Mouse (Mus musculus): ENCODE measurements at regions not wholly inside any gene's neighbourhood (a gene's known extent, or its start where the extent isn't known, plus 50 kb on each side); places are given as distances from the start of the nearest gene placed in this dataset.
A peak's percentile ranks its signal among the peaks of the same experiment; 100 is the strongest.

DNA sequence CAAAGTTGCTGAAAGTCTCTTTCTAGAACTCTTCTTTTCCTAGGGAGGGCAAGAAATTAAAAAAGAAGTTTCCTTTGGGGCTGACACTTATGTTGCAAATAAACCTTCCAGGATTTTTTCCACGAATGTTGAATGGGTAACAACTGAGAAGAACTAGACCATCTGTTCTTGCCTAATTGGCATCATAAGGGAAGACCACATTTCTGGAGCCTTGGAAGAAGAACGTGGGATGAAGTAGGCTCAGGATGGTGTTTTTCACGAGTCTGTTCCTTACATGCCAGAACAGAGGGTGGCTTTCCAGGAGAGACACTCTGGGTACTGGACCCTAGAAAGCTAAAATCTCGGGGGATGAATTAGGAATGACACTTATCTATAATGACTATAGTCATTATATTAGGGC is 314.1 kb downstream of the Cog6 start:
- no peak for DNase-seq (ENCODE audit: low spot score)

DNA sequence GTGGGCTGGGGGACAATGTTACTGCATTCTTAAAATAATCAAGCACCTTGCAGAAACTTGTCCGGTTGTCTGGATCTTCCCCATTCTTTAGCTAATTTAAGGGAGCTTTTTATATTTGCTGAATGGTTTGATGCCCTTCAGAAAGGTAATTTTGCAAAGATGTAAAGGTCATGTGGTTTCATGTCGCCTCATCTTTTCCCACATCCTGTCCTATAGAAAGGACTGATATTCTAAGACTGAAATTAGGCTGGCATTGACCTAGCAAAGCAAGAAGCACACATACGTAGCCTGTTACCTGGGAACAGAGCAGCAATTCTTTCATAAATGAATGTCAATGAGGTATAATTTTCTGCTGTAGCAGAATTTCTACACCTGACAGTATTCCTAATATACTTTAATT is 315.4 kb downstream of the Cog6 start:
- DNase-seq (ENCODE audit: low spot score) = no peak

DNA sequence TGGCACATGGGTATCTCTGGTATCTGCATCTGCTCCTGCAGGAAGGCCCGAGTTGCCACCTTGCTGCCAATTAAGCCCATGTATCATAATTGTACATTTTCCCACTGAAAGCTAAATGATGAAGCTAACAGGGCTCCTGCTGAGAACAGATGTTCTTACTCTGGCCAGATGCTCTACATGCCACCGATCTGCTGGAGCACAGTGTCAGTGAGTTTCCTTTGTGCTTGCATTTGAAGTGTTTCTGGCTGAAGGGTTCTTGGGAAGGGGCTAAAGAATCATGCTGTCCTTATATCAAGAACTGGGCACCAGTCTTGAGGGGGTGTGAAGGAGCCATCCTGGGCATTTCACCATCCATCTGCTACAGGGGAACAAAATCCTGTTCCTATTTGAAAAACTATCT is 323.2 kb downstream of the Cog6 start:
- DNase-seq (ENCODE audit: low spot score) = no peak

DNA sequence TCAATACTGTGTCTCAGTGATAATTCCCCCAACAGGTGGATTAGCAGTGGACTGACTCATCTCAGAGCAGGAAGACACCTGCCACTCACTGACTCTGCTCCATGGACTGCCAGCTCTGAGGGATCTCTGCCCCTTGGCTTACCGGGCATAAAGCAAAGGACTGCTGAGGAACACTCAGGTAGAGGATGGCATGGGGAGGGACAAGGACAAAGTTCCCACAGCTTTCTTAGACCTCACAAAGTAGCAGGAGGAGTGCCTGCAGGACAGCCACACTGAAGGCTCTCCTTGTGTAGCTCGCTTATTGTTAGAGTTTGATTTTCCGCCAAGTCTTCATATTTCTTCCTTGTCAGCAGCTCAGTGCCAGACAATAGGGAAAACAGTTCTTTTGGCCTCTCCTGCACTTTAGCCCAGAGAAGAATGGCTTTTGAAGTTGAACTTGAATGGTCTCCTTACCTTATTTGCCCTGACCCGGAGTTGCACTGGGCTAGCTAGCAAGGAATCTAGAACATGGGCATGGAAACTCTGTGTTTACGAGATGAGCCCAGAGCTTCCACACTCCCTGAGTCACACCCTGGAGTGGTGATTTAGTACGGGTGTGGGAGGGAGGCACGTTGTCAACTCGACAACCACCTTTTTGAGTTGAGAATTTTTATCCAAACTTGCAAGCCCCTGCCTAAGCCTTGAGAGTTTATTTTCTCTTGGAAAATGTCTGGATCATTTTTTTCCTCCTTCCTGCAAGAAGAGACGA is 331.4 kb downstream of the Cog6 start:
- DNase-seq (ENCODE audit: low spot score) = peak; percentile 79

- DNase-seq (ENCODE audit: low spot score) = no peak
Measured at GRCm38 (mm10) chr3:52680824-52681388, 336.1 kb downstream of the Cog6 start.

GRCm38 (mm10) chr3:52676886-52677670 is 340.0 kb downstream of the Cog6 start:
- DNase-seq (ENCODE audit: low spot score) = peak; percentile 60

GRCm38 (mm10) chr3:52670628-52671028 is 346.4 kb downstream of the Cog6 start:
- DNase-seq (ENCODE audit: low spot score) = no peak

- DNase-seq (ENCODE audit: low spot score) = peak; percentile 37
Measured at GRCm38 (mm10) chr3:52663161-52663602, 353.9 kb downstream of the Cog6 start.

DNA sequence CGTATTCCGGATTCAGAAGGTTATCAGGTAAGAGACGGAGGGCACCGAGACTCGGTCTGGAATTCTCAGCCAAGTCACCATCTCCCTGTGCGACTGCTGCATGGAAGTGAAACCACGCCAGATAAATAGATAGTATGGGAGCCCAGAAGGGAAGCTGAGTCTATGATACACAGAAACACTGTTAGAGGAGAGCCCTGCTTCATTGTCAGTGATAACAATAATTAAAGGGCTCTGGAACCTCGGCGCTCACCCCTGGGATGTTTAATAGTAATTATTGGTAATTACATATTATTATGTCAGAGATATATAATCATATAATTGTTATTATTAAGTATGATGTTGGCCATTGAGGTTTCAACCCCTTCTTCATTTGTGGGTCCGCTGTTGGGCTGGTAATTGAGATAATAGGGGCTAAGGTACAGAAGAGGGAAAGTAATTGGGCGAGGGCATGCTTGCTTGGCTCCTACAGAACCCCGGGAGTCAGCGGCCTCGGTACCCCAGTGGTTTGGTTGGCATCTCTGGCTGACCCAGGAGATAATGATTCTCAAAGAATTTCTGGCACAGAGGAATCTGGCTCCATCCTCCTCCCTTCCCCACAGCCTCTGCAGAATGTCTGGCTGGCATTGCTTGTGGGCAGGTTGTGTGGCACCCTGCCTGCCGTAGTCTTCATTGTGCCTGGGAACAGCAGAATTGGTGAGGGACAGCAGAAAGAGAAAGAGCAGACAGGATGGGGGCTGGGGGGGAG is 354.7 kb downstream of the Cog6 start:
- DNase-seq (ENCODE audit: low spot score) = no peak

GRCm38 (mm10) chr3:52653006-52653405 is 364.0 kb downstream of the Cog6 start:
- no peak for DNase-seq (ENCODE audit: low spot score)

GRCm38 (mm10) chr3:52652476-52652870 is 364.6 kb downstream of the Cog6 start:
- no peak for DNase-seq (ENCODE audit: low spot score)

DNA sequence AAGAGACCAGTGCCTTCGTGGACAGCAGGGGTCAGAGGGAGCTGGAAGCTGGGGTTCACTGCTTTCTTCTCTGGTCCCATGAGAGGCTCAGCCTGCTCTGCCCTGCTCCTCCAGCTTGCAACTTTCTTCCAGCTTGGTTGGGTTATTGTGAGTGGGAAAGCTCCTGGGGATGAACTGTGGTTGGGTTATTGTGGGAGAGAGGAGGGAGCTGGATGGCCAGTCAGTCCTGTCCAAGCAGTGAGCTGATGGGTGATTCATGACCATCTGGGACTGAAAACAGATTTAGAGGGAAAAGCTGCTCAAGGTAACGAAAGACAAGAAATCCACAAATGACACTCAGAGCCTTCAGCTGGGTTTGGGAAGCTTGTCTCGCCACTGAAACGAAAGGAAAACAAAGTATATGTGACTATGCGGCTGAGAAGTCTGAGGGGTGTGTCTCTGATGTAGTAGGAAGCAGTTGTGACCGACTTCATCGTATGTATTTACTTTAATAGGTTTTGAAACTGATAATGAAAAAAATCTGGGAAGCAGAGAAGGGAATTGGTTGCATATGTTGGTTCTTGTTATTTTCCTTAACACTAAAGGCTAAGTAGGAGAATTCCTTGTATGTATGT is 365.1 kb downstream of the Cog6 start:
- DNase-seq (ENCODE audit: low spot score) = no peak

GRCm38 (mm10) chr3:52650071-52650470 is 367.0 kb downstream of the Cog6 start:
- DNase-seq (ENCODE audit: low spot score) = no peak

DNA sequence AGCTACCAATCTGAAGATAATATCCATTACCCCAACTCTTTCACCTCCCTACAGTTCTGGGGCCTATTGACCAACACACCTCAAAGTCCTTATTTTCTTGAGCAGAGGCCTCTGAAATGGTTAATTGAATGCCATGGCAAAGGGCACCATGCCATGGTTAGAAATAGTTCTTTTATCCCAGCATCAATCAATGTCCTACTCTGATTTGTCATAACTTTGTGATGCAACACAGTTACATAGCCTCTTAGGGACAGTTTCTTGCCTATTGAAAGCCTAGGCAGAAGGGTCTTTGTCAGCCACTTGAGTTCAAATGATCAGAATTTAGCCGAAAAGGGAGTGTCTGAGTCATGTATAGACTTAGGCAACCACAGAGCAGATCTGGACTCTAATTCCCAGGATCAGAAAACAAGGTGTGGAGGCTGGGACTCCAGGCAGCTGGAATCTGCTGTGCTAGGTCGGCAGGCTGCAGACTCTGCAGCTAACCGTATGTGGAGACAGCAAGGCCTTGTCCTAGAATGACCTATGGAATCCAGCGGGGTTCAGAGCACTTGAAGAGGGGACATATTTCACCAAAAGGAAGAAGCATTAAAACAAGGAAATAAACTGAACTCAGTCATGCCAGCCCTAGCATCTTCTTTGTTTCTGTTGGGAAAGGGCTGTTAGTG is 368.1 kb downstream of the Cog6 start:
- DNase-seq (ENCODE audit: low spot score) = no peak

- DNase-seq (ENCODE audit: low spot score) = peak; percentile 43
Measured at GRCm38 (mm10) chr3:52647900-52648299, 369.1 kb downstream of the Cog6 start.

DNA sequence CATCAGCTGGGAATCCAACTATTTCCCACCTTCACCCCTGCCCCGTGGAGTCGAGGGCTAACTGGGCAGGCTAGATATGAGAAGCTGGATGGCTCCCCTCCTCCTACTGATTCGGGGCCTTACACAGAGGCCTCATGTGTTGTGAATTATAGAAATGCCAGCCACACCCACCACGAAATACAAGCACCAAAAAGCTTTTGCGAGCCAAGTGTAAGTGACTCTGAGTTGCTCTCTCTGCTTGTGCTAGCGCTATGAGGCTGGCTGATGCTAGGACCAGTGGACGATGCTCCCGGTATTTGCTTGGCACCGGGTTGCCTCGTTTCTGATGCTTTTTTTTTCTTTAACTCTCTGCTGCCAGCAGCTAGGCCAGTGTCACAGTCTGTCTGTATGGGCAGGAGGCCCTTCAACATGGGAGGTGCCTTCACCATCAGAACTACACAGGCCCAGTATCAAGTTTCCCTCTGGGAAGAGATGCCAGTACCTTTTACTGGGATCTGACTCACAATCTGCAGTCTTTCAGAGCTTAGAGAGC is 369.8 kb downstream of the Cog6 start:
- no peak for DNase-seq (ENCODE audit: low spot score)

- no peak for DNase-seq (ENCODE audit: low spot score)
Measured at GRCm38 (mm10) chr3:52645156-52645555, 371.9 kb downstream of the Cog6 start.

- no peak for DNase-seq (ENCODE audit: low spot score)
Measured at GRCm38 (mm10) chr3:52644178-52645128, 372.6 kb downstream of the Cog6 start.

- no peak for DNase-seq (ENCODE audit: low spot score)
Measured at GRCm38 (mm10) chr3:52643796-52644177, 373.2 kb downstream of the Cog6 start.

DNA sequence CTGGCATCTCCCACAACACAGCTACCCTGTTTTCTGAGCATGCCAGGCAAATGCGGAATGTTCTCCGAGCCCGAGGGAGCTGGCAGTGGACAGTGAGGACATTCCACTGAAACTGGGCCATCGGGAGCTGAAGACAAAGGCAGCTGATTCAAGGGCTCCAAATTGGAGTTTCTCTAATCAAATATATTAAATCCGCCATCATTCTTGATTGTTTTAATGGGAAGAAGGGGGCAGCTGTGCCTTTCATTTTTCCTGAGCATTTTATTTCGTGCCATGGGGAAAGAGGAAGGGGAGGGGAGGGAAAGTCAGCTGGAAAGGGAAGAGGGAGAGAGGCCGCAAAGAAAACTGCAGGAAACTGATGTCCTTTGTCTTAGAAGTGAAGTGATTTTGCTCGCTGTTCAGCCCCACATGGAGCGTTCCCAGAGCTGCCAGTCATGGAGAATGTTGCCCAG is 373.9 kb downstream of the Cog6 start:
- no peak for DNase-seq (ENCODE audit: low spot score)
